Mouse (Mus musculus): ENCODE data around the gene Arvcf. TPM values are rescaled to one million over a fixed set of nuclear protein-coding genes. Genes with fewer than 3 reads are reported as not detected.
A peak's percentile ranks its signal among the peaks of the same experiment; 100 is the strongest.

Gene Arvcf
- polyA plus RNA-seq, 1 experiment from 2014 or later: 33.1 TPM

DNA sequence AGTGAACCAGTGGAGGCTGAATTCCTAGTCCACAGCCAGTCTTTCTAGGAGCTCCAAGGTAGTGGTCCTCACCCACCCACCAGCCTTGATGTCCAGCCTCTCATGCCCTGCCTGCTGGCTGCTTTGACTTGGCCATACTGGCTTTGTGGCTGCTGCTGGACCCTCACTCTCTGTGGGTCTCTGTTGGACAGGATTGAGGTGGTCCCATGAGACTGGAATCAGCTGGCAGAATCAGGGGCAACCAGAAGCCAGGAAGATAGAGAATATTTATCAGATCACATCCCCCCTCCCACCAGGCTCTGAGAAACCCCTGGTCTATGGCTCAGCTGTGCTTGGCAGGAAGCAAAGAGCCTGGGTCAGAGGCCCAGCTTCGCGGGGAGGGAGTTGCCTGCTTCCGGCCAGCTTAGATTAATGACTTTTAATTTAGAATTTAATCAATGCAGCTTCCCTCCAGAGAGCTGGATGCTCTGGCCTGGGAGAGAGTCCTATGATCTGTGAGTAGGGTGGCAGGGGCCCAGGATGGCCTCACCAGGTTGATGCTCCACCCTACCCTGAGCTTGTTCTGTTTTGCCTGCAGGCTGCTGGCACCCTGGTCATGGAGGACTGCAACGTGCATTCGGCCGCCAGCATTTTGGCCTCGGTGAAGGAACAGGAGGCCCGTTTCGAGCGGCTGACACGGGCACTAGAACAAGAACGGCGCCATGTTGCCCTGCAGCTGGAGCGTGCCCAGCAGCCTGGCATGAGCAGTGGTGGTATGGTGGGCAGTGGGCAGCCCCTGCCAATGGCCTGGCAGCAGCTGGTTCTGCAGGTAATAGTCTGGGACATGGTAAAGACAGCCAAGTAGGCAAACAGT lies 40.8 kb downstream of the Arvcf start:
- Histone ChIP-seq H3K4me3 (ENCODE audit: low read length) (no peak overlapping the region), H3K4me1 (ENCODE audit: control insufficient read depth, insufficient read depth, low read length) (peaks cover 33% of the 10 kb centered on the region), H3K9ac (ENCODE audit: low read length) (peak overlapping the region; percentile 37), H3K27ac (ENCODE audit: low read length) (peak overlapping the region; percentile 8), H3K36me3 (ENCODE audit: control insufficient read depth, insufficient read depth) (no peaks in the 10 kb centered on the region), H3K4me2 (ENCODE audit: low read depth, low read length) (no peak overlapping the region), H3K9me3 (replicated peaks; ENCODE audit: control insufficient read depth, low read length) (no peaks in the 10 kb centered on the region), H3K27me3 (ENCODE audit: control insufficient read depth, insufficient read depth, low read length) (no peaks in the 10 kb centered on the region)
- ATAC-seq (replicated peaks; ENCODE audit: extremely low read depth, insufficient read depth, low FRiP score): no peak
- 87% methylated on average over 14 of the region's 14 CpGs for WGBS

DNA sequence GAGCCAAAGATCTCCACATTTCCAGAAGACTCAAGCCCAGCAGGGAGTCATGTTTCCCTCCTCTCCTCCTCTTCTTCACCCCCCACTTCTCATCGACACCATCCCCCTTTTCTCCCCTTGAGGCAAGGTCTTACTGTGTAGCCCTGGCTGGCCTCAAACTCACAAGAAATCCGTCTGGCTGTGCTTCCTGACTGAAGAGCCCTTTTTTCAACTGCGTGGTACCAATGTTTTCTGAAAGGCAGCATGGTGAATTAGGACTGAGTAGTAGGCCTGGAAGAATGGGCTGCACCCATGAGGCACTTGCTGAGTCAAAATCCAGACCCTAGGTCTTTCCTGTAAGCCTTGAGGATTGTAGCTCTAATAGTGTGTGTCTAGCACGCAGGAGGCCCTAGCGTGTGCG lies 42.4 kb downstream of the Arvcf start:
- no peaks in the 10 kb centered on the region for H3K27me3 ChIP-seq (ENCODE audit: control insufficient read depth, insufficient read depth, low read length)
- no peak overlapping the region for H3K4me2 ChIP-seq (ENCODE audit: low read depth, low read length)
- H3K9ac ChIP-seq (ENCODE audit: low read length): no peak overlapping the region
- no peak overlapping the region for H3K27ac ChIP-seq (ENCODE audit: low read length)
- H3K4me1 ChIP-seq (ENCODE audit: control insufficient read depth, insufficient read depth, low read length): peaks cover 47% of the 10 kb centered on the region
- ATAC-seq (replicated peaks; ENCODE audit: extremely low read depth, insufficient read depth, low FRiP score): no peak
- no peaks in the 10 kb centered on the region for H3K9me3 ChIP-seq (replicated peaks; ENCODE audit: control insufficient read depth, low read length)
- no peaks in the 10 kb centered on the region for H3K36me3 ChIP-seq (ENCODE audit: control insufficient read depth, insufficient read depth)
- 76% methylated on average over 6 of the region's 6 CpGs for WGBS
- no peak overlapping the region for H3K4me3 ChIP-seq (ENCODE audit: low read length)

DNA sequence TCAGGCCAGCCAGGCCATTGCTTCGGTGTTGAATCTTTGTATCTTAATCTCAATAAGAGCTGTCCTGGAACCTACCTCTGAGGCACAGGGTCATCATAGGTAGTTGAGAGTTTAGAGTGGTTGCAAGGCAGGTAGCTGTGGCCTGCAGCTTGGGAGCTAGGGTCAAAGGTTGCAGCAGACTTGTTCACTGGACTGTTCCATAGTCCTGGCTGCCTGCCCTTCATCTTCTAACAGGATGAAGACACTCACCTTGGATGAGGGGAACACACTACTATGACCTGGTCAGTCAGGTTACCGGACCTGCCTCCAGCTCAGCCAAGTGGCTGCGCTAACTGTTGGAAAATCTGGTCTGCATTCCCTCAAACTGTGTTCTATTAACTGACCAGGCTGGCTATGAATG lies 43.1 kb downstream of the Arvcf start:
- H3K4me2 ChIP-seq (ENCODE audit: low read depth, low read length): no peak overlapping the region
- H3K4me1 ChIP-seq (ENCODE audit: control insufficient read depth, insufficient read depth, low read length): peaks cover 49% of the 10 kb centered on the region
- WGBS: 95% methylated on average over 3 of the region's 3 CpGs
- H3K9ac ChIP-seq (ENCODE audit: low read length): no peak overlapping the region
- no peak overlapping the region for H3K4me3 ChIP-seq (ENCODE audit: low read length)
- no peaks in the 10 kb centered on the region for H3K36me3 ChIP-seq (ENCODE audit: control insufficient read depth, insufficient read depth)
- H3K27me3 ChIP-seq (ENCODE audit: control insufficient read depth, insufficient read depth, low read length): no peaks in the 10 kb centered on the region
- H3K27ac ChIP-seq (ENCODE audit: low read length): no peak overlapping the region
- H3K9me3 ChIP-seq (replicated peaks; ENCODE audit: control insufficient read depth, low read length): no peaks in the 10 kb centered on the region
- no peak for ATAC-seq (replicated peaks; ENCODE audit: extremely low read depth, insufficient read depth, low FRiP score)

DNA sequence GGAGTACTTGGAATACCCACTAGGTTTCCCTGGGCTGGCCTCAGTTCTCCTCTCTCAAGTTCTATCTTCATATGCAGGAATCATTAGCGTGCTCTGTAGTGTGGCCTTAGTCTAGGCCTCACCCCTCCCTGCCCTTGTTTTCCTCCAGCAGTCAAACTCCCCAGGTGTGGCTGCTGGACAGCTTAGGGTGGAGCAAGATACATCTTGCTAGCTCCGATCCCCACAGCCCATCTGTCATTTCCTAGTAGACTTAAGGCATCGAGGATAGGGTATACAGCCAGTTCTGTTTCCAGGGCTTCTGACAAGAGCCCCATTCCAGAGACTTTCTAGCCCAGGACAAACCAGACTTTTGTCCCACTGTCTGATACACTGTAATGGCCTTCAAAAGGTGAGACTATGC lies 43.7 kb downstream of the Arvcf start:
- WGBS: 85% methylated on average over 3 of the region's 3 CpGs
- ATAC-seq (replicated peaks; ENCODE audit: extremely low read depth, insufficient read depth, low FRiP score): no peak
- no peak overlapping the region for H3K4me3 ChIP-seq (ENCODE audit: low read length)
- peaks cover 54% of the 10 kb centered on the region for H3K4me1 ChIP-seq (ENCODE audit: control insufficient read depth, insufficient read depth, low read length)
- no peaks in the 10 kb centered on the region for H3K27me3 ChIP-seq (ENCODE audit: control insufficient read depth, insufficient read depth, low read length)
- no peak overlapping the region for H3K27ac ChIP-seq (ENCODE audit: low read length)
- no peaks in the 10 kb centered on the region for H3K36me3 ChIP-seq (ENCODE audit: control insufficient read depth, insufficient read depth)
- no peak overlapping the region for H3K4me2 ChIP-seq (ENCODE audit: low read depth, low read length)
- H3K9me3 ChIP-seq (replicated peaks; ENCODE audit: control insufficient read depth, low read length): no peaks in the 10 kb centered on the region
- H3K9ac ChIP-seq (ENCODE audit: low read length): no peak overlapping the region

DNA sequence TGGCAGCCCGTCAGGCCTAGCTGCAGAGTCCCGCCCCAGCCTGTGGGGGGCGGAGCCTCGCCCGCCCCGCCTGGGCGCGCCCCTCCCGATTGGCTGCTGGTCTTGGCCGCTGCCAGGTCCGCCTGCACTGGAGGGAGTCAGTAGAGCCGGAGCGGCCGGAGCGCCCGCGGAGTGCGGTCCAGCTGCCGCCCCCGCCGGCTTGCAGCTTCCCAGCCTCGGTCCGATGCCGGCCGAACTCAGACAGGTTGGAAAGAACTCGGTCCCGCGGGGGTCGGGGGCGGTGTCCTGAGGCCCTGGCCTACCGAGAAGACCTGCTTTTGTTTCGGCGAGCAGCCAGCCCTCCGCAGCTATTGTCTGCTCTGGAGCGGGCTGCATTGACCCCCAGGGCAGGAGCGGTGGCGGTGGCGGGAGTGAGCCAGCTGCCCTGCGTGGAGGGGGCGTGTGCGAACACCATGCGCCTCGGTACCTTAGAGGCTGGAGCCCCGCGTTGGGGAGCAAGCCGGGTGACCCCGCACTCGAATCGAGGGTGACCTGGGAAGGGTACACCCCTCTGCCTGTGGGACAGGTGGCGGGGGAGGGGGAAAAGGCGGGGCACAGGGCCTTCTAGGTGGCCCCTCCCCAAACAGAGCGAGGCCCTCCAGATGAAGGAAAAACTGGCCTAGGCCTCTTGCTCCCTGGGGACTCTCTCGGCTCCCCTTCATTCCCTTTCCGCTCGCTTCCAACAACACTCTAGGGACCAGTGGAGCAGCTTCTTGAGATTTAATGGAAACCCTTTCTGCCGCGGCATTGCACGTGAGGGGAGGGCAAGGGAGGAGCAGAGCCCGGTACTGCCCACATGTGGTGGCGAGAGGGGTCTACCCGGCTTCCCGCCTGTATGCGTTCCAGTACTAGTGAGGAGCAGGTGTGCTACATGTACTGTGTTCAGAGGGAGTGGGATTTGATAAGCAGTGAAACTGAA lies 44.8 kb downstream of the Arvcf start:
- peak; percentile 71 for ATAC-seq (replicated peaks; ENCODE audit: extremely low read depth, insufficient read depth, low FRiP score)
- Histone ChIP-seq H3K36me3 (ENCODE audit: control insufficient read depth, insufficient read depth) (peaks cover 7% of the 10 kb centered on the region), H3K4me3 (ENCODE audit: low read length) (peak overlapping the region; percentile 80), H3K4me2 (ENCODE audit: low read depth, low read length) (peak overlapping the region; percentile 96), H3K27me3 (ENCODE audit: control insufficient read depth, insufficient read depth, low read length) (no peaks in the 10 kb centered on the region), H3K9me3 (replicated peaks; ENCODE audit: control insufficient read depth, low read length) (no peaks in the 10 kb centered on the region), H3K4me1 (ENCODE audit: control insufficient read depth, insufficient read depth, low read length) (peaks cover 46% of the 10 kb centered on the region), H3K27ac (ENCODE audit: low read length) (peak overlapping the region; percentile 97), H3K9ac (ENCODE audit: low read length) (peak overlapping the region; percentile 91)
- under 1% methylated on average over 63 of the region's 63 CpGs for WGBS

DNA sequence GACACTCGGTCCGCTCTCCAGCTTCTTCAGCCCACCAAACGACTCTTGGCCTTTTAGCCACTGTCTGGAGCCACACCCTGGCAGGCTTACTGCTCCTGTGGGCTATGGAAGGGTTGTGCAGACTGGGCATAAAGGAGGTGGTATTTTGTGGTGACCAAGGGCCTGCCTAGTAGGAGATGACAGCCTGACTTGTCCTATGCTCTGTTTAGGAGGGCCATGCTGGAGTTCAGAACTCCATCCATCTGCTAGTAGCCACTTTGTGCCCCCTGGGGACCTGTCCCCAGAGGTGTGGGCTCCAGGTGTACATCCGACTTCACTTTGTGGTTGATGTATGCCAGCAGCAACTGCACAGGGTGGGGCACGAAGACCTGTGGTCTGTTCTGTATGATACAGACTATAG lies 45.6 kb downstream of the Arvcf start:
- WGBS: 58% methylated on average over 5 of the region's 5 CpGs
- peaks cover 15% of the 10 kb centered on the region for H3K36me3 ChIP-seq (ENCODE audit: control insufficient read depth, insufficient read depth)
- H3K4me2 ChIP-seq (ENCODE audit: low read depth, low read length): peak overlapping the region; percentile 96
- no peak for ATAC-seq (replicated peaks; ENCODE audit: extremely low read depth, insufficient read depth, low FRiP score)
- H3K27ac ChIP-seq (ENCODE audit: low read length): peak overlapping the region; percentile 97
- peaks cover 37% of the 10 kb centered on the region for H3K4me1 ChIP-seq (ENCODE audit: control insufficient read depth, insufficient read depth, low read length)
- H3K9me3 ChIP-seq (replicated peaks; ENCODE audit: control insufficient read depth, low read length): no peaks in the 10 kb centered on the region
- H3K9ac ChIP-seq (ENCODE audit: low read length): peak overlapping the region; percentile 91
- H3K4me3 ChIP-seq (ENCODE audit: low read length): peak overlapping the region; percentile 80
- no peaks in the 10 kb centered on the region for H3K27me3 ChIP-seq (ENCODE audit: control insufficient read depth, insufficient read depth, low read length)

DNA sequence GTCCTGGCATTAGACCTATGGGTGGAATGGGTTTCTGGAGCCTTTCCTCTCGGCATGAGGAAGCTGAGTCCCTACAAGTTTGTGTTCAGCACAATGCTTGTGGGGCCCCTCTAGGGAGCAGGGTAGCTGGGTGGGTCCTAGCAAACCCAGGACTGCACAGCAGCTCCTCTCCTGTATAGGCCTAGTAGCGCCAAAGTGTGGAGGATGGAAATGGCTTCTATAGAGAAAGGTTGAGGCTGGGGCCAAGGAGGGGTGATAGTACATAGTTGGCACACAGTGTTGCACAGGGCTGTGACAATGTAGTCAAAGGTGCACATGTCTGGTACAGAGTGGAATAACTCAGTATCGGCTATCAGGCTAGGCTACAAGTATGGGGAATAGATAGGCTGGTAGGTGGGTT lies 46.1 kb downstream of the Arvcf start:
- H3K27ac ChIP-seq (ENCODE audit: low read length): peak overlapping the region; percentile 97
- peaks cover 33% of the 10 kb centered on the region for H3K4me1 ChIP-seq (ENCODE audit: control insufficient read depth, insufficient read depth, low read length)

DNA sequence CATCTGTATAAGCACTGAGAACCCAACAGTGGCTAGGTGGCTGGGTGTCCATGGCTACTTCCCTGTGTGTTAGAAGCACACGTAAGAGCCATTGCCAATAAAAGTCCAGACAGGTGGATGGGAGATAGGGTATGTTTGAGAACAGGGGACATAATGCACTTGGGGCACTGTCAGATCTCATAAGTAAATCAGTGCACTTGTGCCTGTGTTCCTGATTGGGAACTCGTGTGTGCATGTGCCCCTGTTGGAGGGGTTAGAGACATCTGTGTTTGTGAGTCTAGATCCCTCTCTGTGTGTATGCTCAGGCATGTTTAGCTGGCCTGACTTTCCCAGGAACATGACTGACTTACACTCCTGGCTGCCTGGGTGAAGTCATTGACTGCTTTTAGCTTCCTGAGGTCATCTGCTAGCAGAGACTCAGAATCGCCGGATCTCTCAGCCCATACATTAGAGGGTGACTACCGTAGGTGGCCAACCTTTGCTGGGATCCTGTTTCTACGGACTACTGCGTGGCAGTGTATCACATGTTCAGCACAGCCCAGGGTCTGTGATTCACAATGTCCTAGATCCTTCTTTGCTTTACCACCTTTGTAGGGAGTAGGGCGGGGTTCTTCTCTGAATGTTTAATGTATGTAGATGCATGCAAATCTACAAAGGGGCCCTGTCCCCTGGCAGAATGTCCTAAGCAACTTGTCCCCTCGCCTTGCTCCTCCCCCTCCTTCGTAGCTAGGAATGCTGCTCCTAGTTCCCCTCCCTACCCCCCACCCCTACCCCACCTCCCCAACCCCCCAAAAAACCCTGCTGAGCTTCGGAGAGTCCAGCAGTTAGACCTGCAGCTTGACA lies 47.0 kb downstream of the Arvcf start:
- H3K4me3 ChIP-seq (ENCODE audit: low read length): 0 out of 2 replicates have a peak overlapping the region, but pooled peaks have one; percentile 6
- no peaks in the 10 kb centered on the region for H3K9me3 ChIP-seq (replicated peaks; ENCODE audit: control insufficient read depth, low read length)
- peak overlapping the region; percentile 65 for H3K9ac ChIP-seq (ENCODE audit: low read length)
- no peaks in the 10 kb centered on the region for H3K27me3 ChIP-seq (ENCODE audit: control insufficient read depth, insufficient read depth, low read length)
- H3K27ac ChIP-seq (ENCODE audit: low read length): peak overlapping the region; percentile 97
- peaks cover 24% of the 10 kb centered on the region for H3K36me3 ChIP-seq (ENCODE audit: control insufficient read depth, insufficient read depth)
- H3K4me2 ChIP-seq (ENCODE audit: low read depth, low read length): peak overlapping the region; percentile 51
- ATAC-seq (replicated peaks; ENCODE audit: extremely low read depth, insufficient read depth, low FRiP score): peak; percentile 38
- 15% methylated on average over 11 of the region's 11 CpGs for whole genome bisulfite sequencing
- peaks cover 32% of the 10 kb centered on the region for H3K4me1 ChIP-seq (ENCODE audit: control insufficient read depth, insufficient read depth, low read length)

More for the DNA sequence above, 46.1 kb downstream of the Arvcf start:
- peak overlapping the region; percentile 96 for H3K4me2 ChIP-seq (ENCODE audit: low read depth, low read length)
- peak overlapping the region; percentile 91 for H3K9ac ChIP-seq (ENCODE audit: low read length)
- WGBS: 60% methylated on average over 3 of the region's 3 CpGs
- peaks cover 20% of the 10 kb centered on the region for H3K36me3 ChIP-seq (ENCODE audit: control insufficient read depth, insufficient read depth)
- no peak overlapping the region; the same call in 1 of the 2 replicates for H3K4me3 ChIP-seq (ENCODE audit: low read length)
- no peaks in the 10 kb centered on the region for H3K9me3 ChIP-seq (replicated peaks; ENCODE audit: control insufficient read depth, low read length)
- H3K27me3 ChIP-seq (ENCODE audit: control insufficient read depth, insufficient read depth, low read length): no peaks in the 10 kb centered on the region
- no peak for ATAC-seq (replicated peaks; ENCODE audit: extremely low read depth, insufficient read depth, low FRiP score)

Measured in heart, embryonic 16.5 days (tissue).